Mouse (Mus musculus) forelimb bud, embryonic 11.5 days (tissue): ENCODE measurements at regions not wholly inside any gene's neighbourhood (a gene's known extent, or its start where the extent isn't known, plus 50 kb on each side); places are given as distances from the start of the nearest gene placed in this dataset.

Source experiments
- DNase-seq: peaks from one replicate; pipeline ENCODE4 v3.0.0-alpha.2; 2012; ENCODE audit warnings: low read depth, low spot score

DNA sequence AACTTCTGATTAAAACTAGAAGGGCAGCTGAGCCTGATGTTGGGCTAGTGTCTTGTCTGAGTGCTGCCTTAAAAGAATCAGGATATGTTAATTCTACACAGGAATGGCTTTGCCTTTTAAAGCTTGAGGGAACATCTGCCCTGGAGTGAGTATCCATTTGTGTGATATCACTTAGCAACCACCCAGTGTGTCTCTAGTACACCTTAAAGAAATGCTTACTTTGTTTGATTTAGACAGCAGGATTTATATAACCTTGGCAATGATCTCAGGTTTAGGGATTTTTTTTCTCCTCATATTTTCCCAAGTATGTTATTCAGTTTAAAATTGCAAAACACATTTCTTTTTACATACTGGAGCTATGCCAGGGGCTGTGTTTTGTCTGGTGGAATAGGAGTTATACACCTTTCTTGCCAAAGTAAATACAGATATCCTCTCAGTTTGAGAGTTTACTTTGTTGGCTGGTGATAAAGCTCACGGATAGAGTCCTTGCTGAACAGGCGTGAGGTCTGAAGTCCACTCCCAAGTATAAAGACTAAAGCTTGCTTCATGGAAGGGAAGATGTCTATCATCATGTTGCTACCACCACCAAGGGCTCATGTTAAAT is 206.6 kb downstream of the Rsl24d1 start:
- DNase-seq = no peak

GRCm38 (mm10) chr9:73331066-73331465 is 217.8 kb downstream of the Rsl24d1 start:
- no peak for DNase-seq

DNA sequence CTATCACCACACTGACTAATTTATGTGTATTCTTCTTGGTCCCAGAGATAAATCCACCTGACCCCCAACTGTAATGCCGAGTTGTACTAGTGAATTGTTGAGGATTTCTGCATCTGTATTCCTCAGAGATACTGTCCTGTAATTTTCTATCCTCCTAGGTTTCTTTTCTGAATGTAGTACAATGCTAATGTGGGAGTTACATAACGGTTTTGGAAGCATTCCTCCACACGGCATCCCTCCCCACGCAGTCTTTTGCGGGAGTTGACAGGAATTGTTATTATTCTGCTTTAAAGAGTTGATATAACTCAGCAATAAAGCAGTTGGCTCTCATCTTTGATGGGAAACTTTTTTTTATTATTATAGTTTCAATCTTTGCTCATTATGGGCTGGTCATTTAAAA is 222.8 kb downstream of the Rsl24d1 start:
- no peak for DNase-seq

- DNase-seq = no peak
Measured at GRCm38 (mm10) chr9:73337045-73337740, 224.0 kb downstream of the Rsl24d1 start.

DNA sequence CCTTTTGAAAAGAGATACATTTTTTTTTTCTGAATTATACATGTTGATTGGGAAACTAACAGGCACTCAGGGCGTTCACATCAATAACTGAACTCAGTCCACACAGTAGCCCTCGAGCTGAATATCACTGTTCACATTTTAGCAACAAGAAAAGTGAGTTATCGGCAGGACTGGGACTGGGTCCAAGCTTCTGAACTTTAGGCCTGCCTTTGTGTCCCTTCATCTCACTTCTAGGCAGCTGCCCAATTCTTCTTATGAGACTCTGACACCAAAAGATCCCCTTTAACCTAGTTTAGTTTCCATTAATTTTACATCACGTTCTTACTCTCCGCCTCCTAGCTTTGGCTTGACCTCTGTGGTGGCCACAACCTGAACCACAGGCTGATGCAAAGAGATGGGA is 242.7 kb downstream of the Rsl24d1 start:
- DNase-seq = no peak

DNA sequence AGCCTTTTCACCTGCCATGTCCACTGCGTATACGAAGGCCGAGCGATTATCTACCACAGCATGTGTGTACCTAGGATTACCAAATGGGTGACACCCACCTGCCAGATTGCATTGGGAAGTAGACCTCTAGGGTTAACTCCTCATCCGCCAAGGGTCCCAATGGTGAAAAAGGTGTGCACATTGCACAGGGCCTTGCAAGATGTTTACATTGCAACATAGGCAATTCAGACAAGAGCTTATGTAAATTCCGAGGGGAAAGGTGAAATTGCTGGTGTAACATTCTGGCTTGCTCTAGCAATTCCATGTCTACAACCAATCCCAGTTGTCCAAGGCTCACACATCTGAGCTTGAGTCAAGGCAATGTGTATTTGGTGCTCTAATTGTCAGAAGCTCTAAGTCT is 245.7 kb downstream of the Rsl24d1 start:
- no peak for DNase-seq

DNA sequence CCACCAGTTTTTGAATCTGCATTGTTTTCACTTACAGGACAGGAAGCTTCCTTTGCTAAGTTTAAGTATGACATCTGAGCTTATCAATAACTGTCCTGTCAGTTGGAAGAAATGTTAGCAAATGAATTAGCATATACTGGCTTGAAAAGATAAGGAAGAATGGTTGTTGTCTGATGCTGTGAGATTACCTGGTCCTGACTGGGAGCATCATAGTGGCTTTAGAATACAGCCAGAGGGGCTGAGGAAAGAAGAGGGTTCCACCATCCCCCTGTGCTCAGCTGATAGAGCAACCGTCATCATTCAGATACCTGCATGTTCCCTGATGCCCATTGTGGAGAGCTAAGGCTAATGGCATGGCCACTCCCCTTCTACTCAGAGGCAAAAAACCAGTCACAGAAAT is 267.5 kb downstream of the Rsl24d1 start:
- no peak for DNase-seq

DNA sequence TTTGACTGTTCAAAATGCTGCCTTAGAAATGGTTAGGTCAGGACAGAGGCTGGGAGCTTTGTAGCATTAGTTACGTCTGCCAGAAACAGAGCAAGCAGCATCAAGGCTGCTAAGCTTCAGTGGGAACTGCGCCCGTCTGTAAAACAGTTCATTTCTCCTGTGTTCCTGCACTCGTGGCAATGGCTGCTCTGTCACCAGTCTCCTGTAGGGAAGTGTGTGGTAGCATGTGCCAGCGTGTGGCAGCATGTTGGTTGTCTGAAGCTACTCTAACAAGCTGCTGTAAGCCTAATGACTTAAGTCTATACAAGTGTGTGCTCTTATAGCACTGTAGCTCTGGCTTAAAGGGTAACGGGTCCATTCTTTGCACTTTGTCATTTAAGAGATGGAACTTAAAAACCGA is 278.8 kb downstream of the Rsl24d1 start:
- DNase-seq = no peak

DNA sequence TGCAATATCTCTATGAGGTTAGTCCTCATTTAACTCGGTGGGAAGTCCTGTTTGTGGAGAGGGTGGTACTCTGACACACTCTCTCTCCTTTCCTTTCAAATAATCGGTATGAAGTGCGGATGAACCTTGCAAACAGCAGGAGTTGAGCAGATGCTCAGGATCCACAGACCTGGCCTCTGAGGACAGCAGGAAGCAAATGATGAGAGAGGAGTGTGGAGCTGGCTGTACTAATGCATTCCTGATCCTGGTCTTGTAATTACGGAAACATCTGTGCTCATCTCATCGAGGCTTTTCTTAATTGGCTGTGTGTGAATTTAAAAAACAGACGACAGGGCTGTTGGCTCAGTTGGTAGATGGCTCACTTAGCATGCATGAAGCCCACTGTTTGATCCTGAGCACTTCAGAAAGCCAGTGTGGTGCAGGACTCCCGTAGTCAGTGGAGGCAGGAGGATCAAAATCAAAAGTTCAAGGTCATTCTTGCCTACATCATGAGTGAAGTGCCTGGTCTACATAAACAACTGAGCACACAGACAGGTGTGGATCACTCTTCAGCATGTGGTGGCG is 300.2 kb downstream of the Rsl24d1 start:
- DNase-seq = no peak

DNA sequence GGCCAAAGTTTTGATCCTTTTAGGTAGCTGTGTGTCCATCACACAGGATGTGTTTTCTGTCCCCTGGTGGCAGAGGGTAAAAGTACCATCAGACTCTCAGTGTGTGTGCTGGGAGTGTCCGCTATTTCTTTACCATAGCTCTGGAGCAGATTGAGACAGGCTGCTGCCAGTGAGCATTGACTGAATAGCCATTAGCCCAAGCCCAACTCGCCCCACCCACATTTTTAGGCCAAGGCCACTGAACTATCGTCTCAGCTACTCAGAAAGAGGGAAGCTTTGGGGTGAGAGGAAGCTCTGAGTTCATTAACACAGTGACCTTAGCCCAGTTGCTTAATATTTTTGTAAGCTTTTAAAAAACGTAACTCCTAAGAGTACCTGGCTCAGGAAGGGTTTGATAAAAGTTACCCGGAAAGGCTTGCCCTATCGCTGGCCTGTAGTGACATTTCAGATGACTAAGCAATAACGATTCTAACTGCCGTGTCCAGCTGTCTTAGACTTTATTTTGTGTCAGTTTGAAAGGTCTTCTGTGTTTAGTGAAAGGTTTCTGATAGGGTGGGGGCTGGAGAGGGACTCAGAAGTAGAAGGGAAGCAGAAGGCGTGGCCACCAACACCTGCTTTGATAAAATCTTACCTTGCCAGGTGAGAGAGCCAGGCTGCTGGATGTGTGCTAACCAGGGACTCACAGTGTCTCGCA is 303.0 kb downstream of the Rsl24d1 start:
- no peak for DNase-seq
